Mouse (Mus musculus): ENCODE measurements around the gene Hexim2.

DNA sequence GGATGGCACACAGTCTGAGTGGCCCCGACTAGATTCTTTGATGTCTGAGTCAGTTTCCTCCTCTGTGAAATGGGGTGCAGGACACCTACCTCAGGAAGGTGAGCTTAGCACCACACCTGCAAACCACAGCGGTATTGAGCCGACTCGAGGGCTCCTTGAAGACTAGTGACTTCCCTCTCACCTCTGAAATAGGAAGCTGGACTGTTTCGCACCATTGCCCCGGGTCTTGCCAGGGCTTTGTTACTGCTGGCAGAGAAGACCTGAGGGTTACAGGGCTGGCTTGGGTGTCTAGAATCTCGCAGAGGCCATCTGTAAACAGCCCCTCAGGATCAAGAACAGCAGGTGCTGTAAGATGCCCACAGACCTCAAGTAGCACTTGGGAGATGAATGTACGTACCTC is 31.9 kb upstream of the Hexim2 start:
- TF ChIP-seq POLR2A (IDR thresholded peaks at IDR 0.05; ENCODE audit: borderline replicate concordance, control insufficient read depth, low read depth, low read length) (no peak), CTCF (IDR thresholded peaks at IDR 0.05; ENCODE audit: control insufficient read depth, insufficient read depth, low read length) (no peak)

Data from bone marrow, adult 2 months (tissue).